Mouse (Mus musculus) intestine, embryonic 14.5 days (tissue): ENCODE measurements at regions not wholly inside any gene's neighbourhood (a gene's known extent, or its start where the extent isn't known, plus 50 kb on each side); places are given as distances from the start of the nearest gene placed in this dataset.

Source experiments
- ATAC-seq: fragments of 200-750 bp; cut with Nextera tagmentation; replicated peaks from 2 replicates; pipeline ENCODE4 v1.8.0; 2017; ENCODE audit warnings: low read depth, moderate number of reproducible peaks, moderate TSS enrichment, moderate library complexity; ENCODE audit not compliant: low FRiP score, low TSS enrichment
- DNase-seq: peaks from one replicate; pipeline ENCODE4 v3.0.0-alpha.2; 2018; ENCODE audit warnings: low spot score
- H3K27ac ChIP-seq: fragments of 300-500 bp; sonication (generic); 2 replicates; pipeline ENCODE4 v1.5.1; 2014; ENCODE audit warnings: low read depth, mild to moderate bottlenecking, control low read depth
- H3K27me3 ChIP-seq: fragments of 300-500 bp; sonication (generic); replicated peaks from 2 replicates; pipeline ENCODE4 v1.6.1; 2014; ENCODE audit warnings: low read length, control low read depth; ENCODE audit not compliant: control insufficient read depth, insufficient read depth
- H3K36me3 ChIP-seq: fragments of 300-500 bp; sonication (generic); 2 replicates; pipeline ENCODE4 v1.6.1; 2014; ENCODE audit warnings: low read length, control low read depth; ENCODE audit not compliant: control insufficient read depth, insufficient read depth
- H3K4me1 ChIP-seq: fragments of 300-500 bp; sonication (generic); replicated peaks from 2 replicates; pipeline ENCODE4 v1.6.1; 2014; ENCODE audit warnings: low read length, control low read depth, mixed read lengths; ENCODE audit not compliant: control insufficient read depth, insufficient read depth
- H3K4me2 ChIP-seq: fragments of 300-500 bp; sonication (generic); 2 replicates; pipeline ENCODE4 v1.6.1; 2014; ENCODE audit warnings: low read length
- H3K4me3 ChIP-seq: fragments of 300-500 bp; sonication (generic); 2 replicates; pipeline ENCODE4 v1.5.1; 2014; ENCODE audit warnings: low read depth, low read length, control low read depth, mixed read lengths
- H3K9ac ChIP-seq: fragments of 300-500 bp; sonication (generic); 2 replicates; pipeline ENCODE4 v1.6.1; 2014; ENCODE audit warnings: mild to moderate bottlenecking, low read length
- H3K9me3 ChIP-seq: fragments of 300-500 bp; sonication (generic); 2 replicates; pipeline ENCODE4 v1.6.1; 2016; ENCODE audit warnings: low read length, control low read depth; ENCODE audit not compliant: control insufficient read depth
- WGBS: fragments of 180-500 bp; shearing (Covaris S2); extraction: QIAGEN DNeasy Blood & Tissue Kit; methylation state at CpG from one replicate; pipeline ENCODE4 v1.1.7; 2014; 5-methylcytosine and 5-hydroxymethylcytosine counted together

DNA sequence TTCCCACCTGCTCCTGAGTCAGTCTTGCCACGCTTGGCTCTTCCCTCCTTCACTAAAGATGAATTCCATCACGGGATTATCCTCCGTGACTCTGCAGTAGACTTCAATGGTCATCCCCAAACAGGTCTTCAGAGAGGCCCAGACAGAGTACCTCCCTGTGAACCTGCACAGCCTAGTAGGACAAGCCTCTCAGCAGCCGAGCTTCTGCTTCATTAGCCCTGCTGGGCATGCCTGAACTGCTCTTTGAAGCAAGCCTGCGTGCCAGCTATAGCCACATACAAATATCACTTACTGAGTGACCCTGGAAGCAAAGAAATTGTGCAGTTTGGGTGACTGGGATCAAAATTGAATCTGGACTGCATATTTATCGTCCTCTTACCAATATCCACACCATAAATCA is 221.6 kb upstream of the Noct start:
- DNase-seq (no peak), ATAC-seq (no peak)
- H3K9me3 ChIP-seq, result no peaks in the 10 kb centered on the region
- H3K4me3 ChIP-seq, result no peak overlapping the region
- H3K4me1 ChIP-seq, result no peaks in the 10 kb centered on the region
- 66% methylated on average over 6 of the region's 6 CpGs for WGBS
- H3K4me2 ChIP-seq, result no peak overlapping the region
- H3K27me3 ChIP-seq, result no peaks in the 10 kb centered on the region
- H3K27ac ChIP-seq, result no peak overlapping the region
- H3K9ac ChIP-seq, result no peak overlapping the region
- H3K36me3 ChIP-seq, result no peaks in the 10 kb centered on the region

DNA sequence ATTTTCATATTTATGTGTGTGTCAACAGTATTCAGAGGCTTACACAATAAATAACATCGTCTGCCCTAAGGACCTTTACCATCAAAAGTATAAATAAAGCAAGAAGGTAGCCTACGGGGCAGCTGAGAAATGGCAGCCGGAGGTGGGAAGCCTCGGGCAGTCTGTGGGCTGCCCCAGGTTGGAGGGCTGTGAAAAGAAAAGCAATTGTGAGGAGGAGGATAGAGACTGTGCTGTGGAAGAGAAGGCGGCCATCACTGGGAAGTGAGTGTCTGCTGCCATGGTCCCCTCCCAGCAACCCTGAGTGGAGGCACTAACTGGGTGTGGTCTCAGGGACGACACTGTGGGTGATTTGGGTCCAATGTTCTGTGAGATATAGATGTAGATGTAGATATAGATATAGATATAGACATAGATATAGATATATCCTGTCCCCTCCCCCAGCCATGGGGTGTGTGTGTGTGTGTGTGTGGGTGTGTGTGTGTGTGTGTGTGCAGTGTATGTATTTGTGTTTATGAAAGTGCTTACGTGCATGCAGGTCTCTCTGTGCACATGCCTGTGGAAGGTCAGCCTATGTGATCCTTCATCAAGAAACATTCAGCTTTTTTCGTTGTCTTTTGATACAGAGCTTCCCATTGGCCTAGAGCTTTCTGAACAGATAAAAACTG is 220.6 kb upstream of the Noct start:
- no peaks in the 10 kb centered on the region for H3K27me3 ChIP-seq
- H3K9ac ChIP-seq, result no peak overlapping the region
- no peaks in the 10 kb centered on the region for H3K4me1 ChIP-seq
- DNase-seq, result peak; percentile 23
- no peak overlapping the region for H3K4me3 ChIP-seq
- H3K27ac ChIP-seq, result no peak overlapping the region
- WGBS, result 73% methylated on average over 8 of the region's 8 CpGs
- H3K36me3 ChIP-seq, result no peaks in the 10 kb centered on the region
- no peak overlapping the region for H3K4me2 ChIP-seq
- no peak for ATAC-seq
- H3K9me3 ChIP-seq, result no peaks in the 10 kb centered on the region

DNA sequence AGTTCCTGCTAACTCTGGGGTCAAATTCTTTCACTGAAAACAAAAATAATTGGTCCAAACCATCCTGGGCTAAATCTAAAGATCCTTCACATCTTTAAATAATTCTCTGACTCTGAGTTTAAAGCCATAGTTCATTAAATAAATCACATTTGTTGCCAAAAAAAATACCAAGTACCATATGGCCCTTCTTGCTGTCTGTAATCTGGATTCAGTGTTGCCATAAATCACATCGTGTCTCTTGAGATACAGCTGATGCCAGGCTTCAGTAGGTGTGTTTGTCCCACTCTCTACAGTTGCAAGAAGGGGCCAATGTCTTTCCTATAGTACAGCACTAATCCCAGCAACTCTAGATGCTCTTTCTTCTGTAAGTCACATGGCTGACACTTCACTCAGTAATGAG is 220.0 kb upstream of the Noct start:
- no peaks in the 10 kb centered on the region for H3K9me3 ChIP-seq
- no peak overlapping the region for H3K4me3 ChIP-seq
- H3K27ac ChIP-seq, result no peak overlapping the region
- no peak overlapping the region for H3K9ac ChIP-seq
- no peaks in the 10 kb centered on the region for H3K4me1 ChIP-seq
- no peaks in the 10 kb centered on the region for H3K36me3 ChIP-seq
- no peak for DNase-seq
- no peak overlapping the region for H3K4me2 ChIP-seq
- WGBS, result 59% methylated on average over 1 of the region's 1 CpGs
- no peak for ATAC-seq
- no peaks in the 10 kb centered on the region for H3K27me3 ChIP-seq

DNA sequence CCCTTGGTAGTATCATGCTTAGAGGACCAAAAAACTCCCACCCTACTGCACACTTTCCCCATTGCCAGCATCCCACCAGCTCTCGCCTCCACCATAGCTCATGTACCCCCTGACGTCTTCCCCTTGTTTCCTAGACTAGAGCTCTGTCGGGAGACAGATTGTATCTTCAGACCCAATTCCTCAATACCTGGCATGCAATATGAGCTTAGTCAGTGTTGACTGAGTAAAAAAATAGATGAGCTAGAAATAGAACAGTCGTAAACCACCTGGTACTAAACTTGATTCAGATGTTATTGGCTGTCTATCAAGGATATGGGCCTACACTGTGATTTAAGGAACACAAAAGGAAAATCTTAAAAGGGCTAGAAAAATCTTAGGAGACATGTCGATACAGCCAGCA is 215.1 kb upstream of the Noct start:
- DNase-seq (no peak), ATAC-seq (no peak)
- Histone ChIP-seq H3K4me1 (no peaks in the 10 kb centered on the region), H3K27ac (no peak overlapping the region), H3K9ac (no peak overlapping the region), H3K9me3 (no peaks in the 10 kb centered on the region), H3K27me3 (no peaks in the 10 kb centered on the region), H3K4me3 (no peak overlapping the region), H3K36me3 (no peaks in the 10 kb centered on the region), H3K4me2 (no peak overlapping the region)
- 82% methylated on average over 5 of the region's 5 CpGs for WGBS

DNA sequence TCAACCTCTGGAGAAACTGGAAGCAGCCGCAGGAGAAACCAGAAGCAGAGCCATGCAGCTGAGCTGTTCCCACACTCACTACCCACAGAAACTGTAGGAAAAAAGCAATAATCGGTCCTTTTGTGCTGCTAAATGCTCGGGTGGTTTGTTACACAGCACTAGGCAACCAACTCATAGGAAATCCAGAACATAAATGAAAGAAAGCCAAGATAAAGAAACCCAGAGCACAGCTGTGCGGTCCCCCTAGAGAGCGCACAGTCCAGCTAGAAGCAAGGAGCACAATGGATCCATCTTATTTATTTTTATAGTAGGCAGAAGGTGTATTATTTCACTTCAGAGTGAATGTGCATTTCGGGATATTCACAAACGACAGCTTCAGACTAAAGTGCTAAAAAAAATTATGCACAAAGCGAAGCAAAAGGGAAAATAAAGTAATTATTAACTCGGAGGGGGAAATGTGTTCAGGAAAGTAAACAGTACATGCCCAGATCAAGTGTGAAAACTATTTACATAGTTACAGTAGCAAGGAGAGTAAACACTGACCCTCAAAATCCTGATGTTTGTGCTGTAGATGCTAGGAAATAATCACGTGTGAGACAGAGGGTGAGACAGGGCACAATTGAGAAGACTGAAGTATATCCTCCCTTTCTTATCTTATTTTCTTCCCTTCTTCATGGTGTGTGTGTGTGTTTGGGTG is 204.4 kb upstream of the Noct start:
- 69% methylated on average over 10 of the region's 10 CpGs for WGBS
- Histone ChIP-seq H3K27me3 (no peaks in the 10 kb centered on the region), H3K4me2 (no peak overlapping the region), H3K9ac (no peak overlapping the region), H3K9me3 (no peaks in the 10 kb centered on the region), H3K36me3 (no peaks in the 10 kb centered on the region), H3K27ac (no peak overlapping the region), H3K4me3 (no peak overlapping the region), H3K4me1 (no peaks in the 10 kb centered on the region)
- DNase-seq, result no peak
- no peak for ATAC-seq

DNA sequence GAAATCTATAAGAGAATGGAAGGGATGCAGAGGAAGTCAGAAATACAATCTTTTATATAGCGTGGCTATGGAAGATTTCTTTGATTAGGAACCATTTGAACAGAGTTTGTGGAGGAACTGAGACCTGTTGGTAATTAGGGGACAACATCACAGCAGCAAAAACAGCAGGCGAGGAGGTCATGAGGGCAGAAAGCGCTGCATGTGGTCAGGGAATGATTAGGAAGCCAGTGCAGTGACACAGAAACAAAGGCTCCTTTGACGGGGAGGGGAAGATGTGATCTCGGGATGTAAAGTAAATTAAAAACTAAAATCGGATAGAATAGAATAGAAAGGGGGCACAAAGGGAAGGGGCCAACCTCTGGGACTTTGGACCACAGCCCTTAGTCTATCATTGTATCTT is 199.6 kb upstream of the Noct start:
- H3K9me3 ChIP-seq, result no peaks in the 10 kb centered on the region
- no peaks in the 10 kb centered on the region for H3K27me3 ChIP-seq
- no peaks in the 10 kb centered on the region for H3K4me1 ChIP-seq
- H3K9ac ChIP-seq, result no peak overlapping the region
- no peaks in the 10 kb centered on the region for H3K36me3 ChIP-seq
- no peak for ATAC-seq
- no peak for DNase-seq
- WGBS, result 63% methylated on average over 6 of the region's 6 CpGs
- no peak overlapping the region for H3K4me3 ChIP-seq
- no peak overlapping the region for H3K4me2 ChIP-seq
- no peak overlapping the region for H3K27ac ChIP-seq

DNA sequence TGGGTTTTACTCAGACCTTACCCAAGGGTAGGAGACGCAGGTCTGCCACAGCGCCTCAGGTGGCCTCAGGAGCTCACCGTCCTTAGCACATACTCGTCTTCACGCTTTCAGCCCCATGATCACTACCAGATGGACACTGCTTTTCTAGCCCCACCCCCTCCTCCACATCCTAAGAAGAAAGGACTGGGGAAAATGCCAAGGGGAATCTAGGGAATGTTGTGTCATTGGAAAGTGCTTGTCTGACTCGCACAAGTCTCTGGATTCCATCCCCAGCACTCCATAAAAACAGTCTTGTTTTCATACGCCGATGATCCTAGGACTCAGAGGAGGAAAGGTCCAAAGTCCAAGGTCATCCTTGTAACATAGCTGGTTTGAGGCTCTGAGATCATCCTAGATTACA is 192.4 kb upstream of the Noct start:
- Histone ChIP-seq H3K4me3 (no peak overlapping the region), H3K9ac (no peak overlapping the region), H3K9me3 (no peaks in the 10 kb centered on the region), H3K4me1 (no peaks in the 10 kb centered on the region), H3K4me2 (no peak overlapping the region), H3K36me3 (no peaks in the 10 kb centered on the region), H3K27me3 (no peaks in the 10 kb centered on the region), H3K27ac (no peak overlapping the region)
- ATAC-seq (no peak), DNase-seq (no peak)
- 57% methylated on average over 8 of the region's 8 CpGs for WGBS

DNA sequence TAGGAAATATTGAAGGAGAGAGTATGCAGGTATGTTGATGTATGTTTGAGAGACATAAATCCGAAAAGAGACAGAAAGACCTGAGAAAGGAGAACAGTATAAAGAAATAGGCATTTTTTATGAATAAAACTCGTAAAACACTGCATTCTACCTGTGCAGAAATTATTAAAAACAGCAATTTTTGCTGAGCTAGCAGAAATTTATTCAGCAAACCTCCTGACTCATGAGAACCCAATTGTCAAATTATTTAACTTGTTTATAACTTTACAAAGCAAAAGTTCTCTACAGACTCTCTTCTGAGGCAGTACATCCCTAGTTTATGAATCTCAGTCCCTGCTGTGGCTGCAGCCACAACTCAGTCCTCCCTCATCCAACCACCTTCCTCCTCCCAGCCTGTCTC is 191.0 kb upstream of the Noct start:
- Histone ChIP-seq H3K9me3 (no peaks in the 10 kb centered on the region), H3K27me3 (no peaks in the 10 kb centered on the region), H3K9ac (no peak overlapping the region), H3K4me3 (no peak overlapping the region), H3K36me3 (no peaks in the 10 kb centered on the region), H3K4me1 (no peaks in the 10 kb centered on the region), H3K4me2 (no peak overlapping the region), H3K27ac (no peak overlapping the region)
- DNase-seq (no peak), ATAC-seq (no peak)
- WGBS, result 84% methylated on average over 2 of the region's 2 CpGs

DNA sequence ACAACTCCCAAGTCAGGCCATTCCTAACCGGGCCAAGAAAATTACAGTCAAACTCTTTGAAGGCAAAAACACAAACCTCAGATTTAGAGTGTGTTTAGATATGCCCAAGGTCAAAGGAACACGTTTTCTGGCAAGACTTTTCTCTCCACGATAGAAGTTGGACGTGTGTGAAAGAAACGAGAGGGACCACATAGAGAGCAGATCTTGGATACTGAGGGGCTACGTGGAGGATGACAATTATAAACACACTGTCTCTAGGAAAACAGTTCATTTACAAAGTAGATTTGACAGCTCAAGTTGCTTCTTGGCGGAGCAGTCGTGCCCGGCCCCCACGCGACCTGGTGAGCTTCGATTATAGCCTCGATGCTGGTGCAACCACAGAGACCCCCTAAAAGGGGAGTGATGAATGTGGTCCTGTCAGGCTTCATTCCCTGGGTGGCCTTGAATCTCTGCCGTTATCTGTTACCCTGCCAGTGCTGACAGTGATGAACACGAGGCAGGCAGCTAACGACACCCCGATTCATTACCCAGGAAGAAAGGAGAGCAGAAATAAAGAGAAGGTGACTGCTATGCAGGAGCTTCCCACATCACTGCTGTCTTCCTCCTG is 187.4 kb upstream of the Noct start:
- Histone ChIP-seq H3K4me1 (no peaks in the 10 kb centered on the region), H3K36me3 (no peaks in the 10 kb centered on the region)
- 33% methylated on average over 17 of the region's 17 CpGs for WGBS

More for the DNA sequence above, 187.4 kb upstream of the Noct start:
- Histone ChIP-seq H3K27me3 (no peaks in the 10 kb centered on the region), H3K9me3 (no peaks in the 10 kb centered on the region), H3K9ac (no peak overlapping the region), H3K4me3 (no peak overlapping the region), H3K4me2 (no peak overlapping the region), H3K27ac (no peak overlapping the region)
- ATAC-seq (no peak), DNase-seq (no peak)
